Mouse (Mus musculus) bone marrow, adult 2 months (tissue): ENCODE data around the gene Myl9.

Source experiments
- CTCF ChIP-seq: fragments of 200-500 bp; IDR thresholded peaks from 2 replicates; pipeline ENCODE4 v1.5.1; 2011; ENCODE audit warnings: low read length, control low read depth; ENCODE audit not compliant: control insufficient read depth, insufficient read depth
- POLR2A ChIP-seq: fragments of 200-500 bp; IDR thresholded peaks from 2 replicates; pipeline ENCODE4 v1.6.1; 2011; ENCODE audit warnings: low read depth, mild to moderate bottlenecking, control low read depth, low read length, borderline replicate concordance; ENCODE audit not compliant: control insufficient read depth

GRCm38 (mm10) chr2:156741998-156742397, 33.2 kb upstream of the Myl9 start:
- TF ChIP-seq CTCF (no peak), POLR2A (no peak)
